Comparison of ENCODE assay signal across 29 mouse cellular contexts in genomic region chr17:7365615-7366014, GRCm38 (mm10). TPM values are rescaled to one million over a fixed set of nuclear protein-coding genes. Genes with fewer than 3 reads are reported as not detected.
"Had no signal": no experiment of that assay in that cellular context is flagged by ENCODE, and none has a peak within 500 bp of the region (broad histone marks: within the 10 kb centered on the region; RNA-seq: fewer than 3 reads in every experiment).

No protein-coding gene starts in this region.

RNA-seq across cellular contexts. Expression of gene Gm49630, which starts 6.2 kb away (rescaled TPM):
- polyA plus RNA-seq: limb, embryonic 10.5 days; limb, embryonic 11.5 days; limb, embryonic 12.5 days; limb, embryonic 13.5 days; limb, embryonic 14.5 days; limb, embryonic 15.5 days; liver, adult 2 months; liver, embryonic 11.5 days; liver, embryonic 12.5 days; liver, embryonic 13.5 days; liver, embryonic 14.5 days; liver, embryonic 15.5 days; liver, embryonic 16.5 days; liver, postnatal 0 days; lung, adult 2 months; lung, embryonic 14.5 days; lung, embryonic 15.5 days; lung, embryonic 16.5 days; lung, postnatal 0 days; macrophage; midbrain, embryonic 10.5 days; midbrain, embryonic 11.5 days; midbrain, embryonic 12.5 days; midbrain, embryonic 14.5 days; midbrain, embryonic 15.5 days; midbrain, embryonic 16.5 days; midbrain, postnatal 0 days; myocyte; neural tube, embryonic 11.5 days had no signal

RNA-seq across cellular contexts. Expression of gene Ttll2, which starts 13.1 kb away (rescaled TPM):
- polyA plus RNA-seq: limb, embryonic 10.5 days; limb, embryonic 11.5 days; limb, embryonic 12.5 days; limb, embryonic 13.5 days; limb, embryonic 14.5 days; limb, embryonic 15.5 days; liver, embryonic 11.5 days; liver, embryonic 12.5 days; liver, embryonic 13.5 days; liver, postnatal 0 days; lung, embryonic 14.5 days; lung, embryonic 15.5 days; lung, embryonic 16.5 days; lung, postnatal 0 days; macrophage; midbrain, embryonic 10.5 days; midbrain, embryonic 11.5 days; midbrain, embryonic 12.5 days; midbrain, embryonic 14.5 days; midbrain, embryonic 15.5 days; midbrain, embryonic 16.5 days; midbrain, postnatal 0 days; myocyte; neural tube, embryonic 11.5 days had no signal

RNA-seq across cellular contexts. Expression of gene Unc93a2, which starts 19.6 kb away (rescaled TPM):
- polyA plus RNA-seq: limb, embryonic 10.5 days; limb, embryonic 11.5 days; limb, embryonic 12.5 days; limb, embryonic 13.5 days; liver, embryonic 11.5 days; liver, embryonic 12.5 days; lung, embryonic 14.5 days; lung, embryonic 15.5 days; lung, embryonic 16.5 days; lung, postnatal 0 days; macrophage; midbrain, embryonic 10.5 days; midbrain, embryonic 11.5 days; midbrain, embryonic 12.5 days; midbrain, embryonic 14.5 days; midbrain, embryonic 16.5 days; myocyte; neural tube, embryonic 11.5 days had no signal

RNA-seq across cellular contexts. Expression of gene Tcp10a, which starts 41.2 kb away (rescaled TPM):
- polyA plus RNA-seq: limb, embryonic 10.5 days; limb, embryonic 11.5 days; limb, embryonic 12.5 days; limb, embryonic 13.5 days; limb, embryonic 14.5 days; limb, embryonic 15.5 days; liver, adult 2 months; liver, embryonic 11.5 days; liver, embryonic 12.5 days; liver, embryonic 13.5 days; liver, embryonic 14.5 days; liver, embryonic 15.5 days; liver, embryonic 16.5 days; liver, postnatal 0 days; lung, adult 2 months; lung, embryonic 14.5 days; lung, embryonic 16.5 days; lung, postnatal 0 days; macrophage; midbrain, embryonic 10.5 days; midbrain, embryonic 11.5 days; midbrain, embryonic 12.5 days; midbrain, embryonic 14.5 days; midbrain, embryonic 15.5 days; midbrain, embryonic 16.5 days; myocyte; neural tube, embryonic 11.5 days had no signal
